Mouse (Mus musculus): Measurements from ENCODE around the gene Nr1h4. TPM values are rescaled to one million over a fixed set of nuclear protein-coding genes. Genes with fewer than 3 reads are reported as not detected.

The Nr1h4 gene
- polyA plus RNA-seq, 2 experiments = 0.03 TPM; not detected in 1

DNA sequence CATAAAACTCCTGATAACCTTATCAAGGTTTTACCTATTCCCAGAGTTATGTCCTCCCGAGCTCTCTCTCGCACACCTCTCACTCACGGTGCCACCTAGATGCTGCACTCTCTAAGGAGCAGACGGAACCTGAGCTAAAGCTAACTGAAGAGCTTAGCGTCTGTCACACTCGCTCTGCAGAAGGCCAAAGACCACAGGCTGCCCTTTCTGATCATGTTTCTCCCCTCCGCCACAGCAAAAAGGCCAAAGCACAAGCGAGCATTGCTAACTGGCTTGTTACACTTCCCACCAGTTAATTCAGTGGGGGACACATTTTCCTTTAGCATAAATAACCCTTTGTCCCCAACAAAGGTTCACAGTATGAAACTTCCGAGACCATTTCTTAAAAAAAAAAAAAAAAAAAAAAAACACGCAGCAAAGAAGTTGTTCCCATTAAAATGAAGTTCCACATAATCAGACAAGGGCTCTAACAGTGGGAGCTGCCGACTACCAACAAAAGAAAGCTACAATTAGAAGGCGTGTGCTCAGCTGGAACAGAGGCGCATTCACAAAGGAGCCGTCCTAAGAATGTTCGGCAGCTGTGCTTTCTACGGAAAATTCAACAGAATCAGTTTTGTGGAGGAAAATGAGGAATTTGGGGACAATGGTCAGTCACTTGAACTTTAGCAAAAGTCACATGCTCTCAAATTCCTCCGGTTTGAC, 98.7 kb downstream of the Nr1h4 start:
- ATAC-seq (ENCODE audit: low FRiP score, low read depth) (no peak), DNase-seq (ENCODE audit: low spot score) (no peak)
- no peak for TF ChIP-seq POLR2A (IDR thresholded peaks at IDR 0.05; ENCODE audit: borderline replicate concordance, extremely low read depth, insufficient read depth, insufficient read length)
- Histone ChIP-seq H3K4me1 (ENCODE audit: control insufficient read depth, insufficient read depth, low read length) (peaks cover 6% of the 10 kb centered on the region), H3K4me3 (replicated peaks; ENCODE audit: low read length) (no peak overlapping the region), H3K36me3 (ENCODE audit: control insufficient read depth, insufficient read depth, low read length) (peaks cover 4% of the 10 kb centered on the region), H3K9me3 (ENCODE audit: control insufficient read depth, low read length) (no peaks in the 10 kb centered on the region), H3K27me3 (ENCODE audit: control insufficient read depth, insufficient read depth, low read length) (no peaks in the 10 kb centered on the region), H3K27ac (replicated peaks; ENCODE audit: low read depth, low read length) (no peak overlapping the region), H3K4me2 (replicated peaks; ENCODE audit: low read depth, low read length, severe bottlenecking) (no peak overlapping the region), H3K9ac (ENCODE audit: low read depth, low read length, severe bottlenecking) (no peak overlapping the region)
- 75% methylated on average over 17 of the region's 17 CpGs for WGBS

DNA sequence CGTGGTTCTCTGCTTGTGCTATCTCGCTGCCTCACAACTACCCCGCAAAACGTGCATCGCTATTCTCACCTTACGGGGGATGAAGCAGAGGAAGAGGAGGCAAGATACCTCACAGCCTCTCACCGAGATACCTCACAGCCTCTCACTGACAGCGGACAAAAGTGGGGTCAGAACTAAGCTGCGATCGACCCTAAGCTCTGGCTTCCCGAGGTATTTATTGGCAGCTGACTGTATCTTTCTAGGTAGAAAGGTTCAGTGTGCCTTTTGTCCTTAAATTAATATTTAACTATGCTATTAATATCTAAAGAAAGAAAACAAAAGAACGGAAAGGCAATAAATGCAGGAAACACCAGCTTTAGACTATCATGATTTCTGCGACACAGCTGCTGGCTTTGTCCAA, 100.6 kb downstream of the Nr1h4 start:
- 96% methylated on average over 13 of the region's 13 CpGs for WGBS
- TF ChIP-seq POLR2A (IDR thresholded peaks at IDR 0.05; ENCODE audit: borderline replicate concordance, extremely low read depth, insufficient read depth, insufficient read length) = no peak
- Histone ChIP-seq H3K4me2 (replicated peaks; ENCODE audit: low read depth, low read length, severe bottlenecking) (no peak overlapping the region), H3K36me3 (ENCODE audit: control insufficient read depth, insufficient read depth, low read length) (peaks cover 14% of the 10 kb centered on the region), H3K27ac (replicated peaks; ENCODE audit: low read depth, low read length) (no peak overlapping the region), H3K9ac (ENCODE audit: low read depth, low read length, severe bottlenecking) (no peak overlapping the region), H3K4me3 (replicated peaks; ENCODE audit: low read length) (no peak overlapping the region), H3K4me1 (ENCODE audit: control insufficient read depth, insufficient read depth, low read length) (peaks cover 6% of the 10 kb centered on the region), H3K27me3 (ENCODE audit: control insufficient read depth, insufficient read depth, low read length) (no peaks in the 10 kb centered on the region), H3K9me3 (ENCODE audit: control insufficient read depth, low read length) (no peaks in the 10 kb centered on the region)
- DNase-seq (ENCODE audit: low spot score) (no peak), ATAC-seq (ENCODE audit: low FRiP score, low read depth) (no peak)

DNA sequence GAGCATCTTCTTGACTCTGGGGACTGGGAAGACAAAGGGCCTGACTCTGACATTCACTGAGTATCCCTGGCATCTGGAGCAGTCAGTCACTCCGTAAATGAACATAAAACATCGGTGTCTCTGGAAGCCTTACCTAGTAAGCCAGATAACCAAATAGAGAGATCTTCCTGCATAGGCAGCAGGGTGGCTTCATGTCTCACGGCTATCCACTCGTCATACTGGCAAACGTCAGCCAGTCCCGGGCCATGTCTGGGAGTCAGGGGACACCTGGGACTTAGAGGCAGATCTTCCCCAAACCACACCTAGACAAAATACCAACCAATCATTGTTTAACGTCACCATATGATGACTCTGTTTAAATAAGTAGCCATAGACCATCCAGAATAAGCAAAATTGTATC, 102.6 kb downstream of the Nr1h4 start:
- H3K27me3 ChIP-seq (ENCODE audit: control insufficient read depth, insufficient read depth, low read length) = no peaks in the 10 kb centered on the region
- H3K4me3 ChIP-seq (replicated peaks; ENCODE audit: low read length) = no peak overlapping the region
- H3K27ac ChIP-seq (replicated peaks; ENCODE audit: low read depth, low read length) = no peak overlapping the region
- DNase-seq (ENCODE audit: low spot score) (no peak), ATAC-seq (ENCODE audit: low FRiP score, low read depth) (no peak)
- no peak overlapping the region for H3K4me2 ChIP-seq (replicated peaks; ENCODE audit: low read depth, low read length, severe bottlenecking)
- no peak overlapping the region for H3K9ac ChIP-seq (ENCODE audit: low read depth, low read length, severe bottlenecking)
- whole genome bisulfite sequencing = 92% methylated on average over 7 of the region's 7 CpGs
- peaks cover 4% of the 10 kb centered on the region for H3K4me1 ChIP-seq (ENCODE audit: control insufficient read depth, insufficient read depth, low read length)
- TF ChIP-seq POLR2A (IDR thresholded peaks at IDR 0.05; ENCODE audit: borderline replicate concordance, extremely low read depth, insufficient read depth, insufficient read length) = no peak
- H3K36me3 ChIP-seq (ENCODE audit: control insufficient read depth, insufficient read depth, low read length) = peaks cover 20% of the 10 kb centered on the region
- H3K9me3 ChIP-seq (ENCODE audit: control insufficient read depth, low read length) = no peaks in the 10 kb centered on the region

DNA sequence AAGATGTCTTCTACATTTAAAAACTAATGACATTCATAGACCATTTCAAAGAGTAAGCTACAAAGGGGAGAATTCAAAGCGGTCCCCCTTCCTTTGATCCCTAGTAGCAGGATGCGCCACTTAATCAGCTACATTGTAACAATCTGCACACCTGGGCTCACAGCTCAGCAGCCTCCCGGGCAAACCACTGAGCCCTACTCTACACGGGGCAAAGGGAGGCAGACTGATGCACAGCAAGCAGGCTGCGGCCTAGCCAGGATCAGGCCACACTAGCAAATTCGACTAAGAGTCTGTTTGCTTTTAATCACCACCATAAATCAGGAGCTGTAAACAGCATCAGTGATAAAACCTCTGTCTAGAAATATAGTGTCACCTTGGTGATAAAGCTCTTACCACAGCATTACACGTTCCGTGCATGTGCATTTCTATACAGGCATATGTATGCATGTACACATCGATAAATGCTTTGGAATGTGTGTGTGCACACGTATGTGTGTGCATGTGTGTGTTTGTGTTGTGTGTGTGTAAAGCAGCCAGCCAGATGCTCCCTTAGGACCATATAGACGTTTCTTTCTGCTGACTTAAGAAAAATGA, 108.5 kb downstream of the Nr1h4 start:
- Histone ChIP-seq H3K4me1 (ENCODE audit: control insufficient read depth, insufficient read depth, low read length) (no peaks in the 10 kb centered on the region), H3K9ac (ENCODE audit: low read depth, low read length, severe bottlenecking) (no peak overlapping the region), H3K4me3 (replicated peaks; ENCODE audit: low read length) (no peak overlapping the region), H3K27me3 (ENCODE audit: control insufficient read depth, insufficient read depth, low read length) (no peaks in the 10 kb centered on the region), H3K36me3 (ENCODE audit: control insufficient read depth, insufficient read depth, low read length) (peaks cover 42% of the 10 kb centered on the region), H3K27ac (replicated peaks; ENCODE audit: low read depth, low read length) (no peak overlapping the region), H3K4me2 (replicated peaks; ENCODE audit: low read depth, low read length, severe bottlenecking) (no peak overlapping the region), H3K9me3 (ENCODE audit: control insufficient read depth, low read length) (no peaks in the 10 kb centered on the region)
- DNase-seq (ENCODE audit: low spot score) (no peak), ATAC-seq (ENCODE audit: low FRiP score, low read depth) (no peak)
- TF ChIP-seq POLR2A (IDR thresholded peaks at IDR 0.05; ENCODE audit: borderline replicate concordance, extremely low read depth, insufficient read depth, insufficient read length) = no peak
- 74% methylated on average over 11 of the region's 11 CpGs for WGBS

DNA sequence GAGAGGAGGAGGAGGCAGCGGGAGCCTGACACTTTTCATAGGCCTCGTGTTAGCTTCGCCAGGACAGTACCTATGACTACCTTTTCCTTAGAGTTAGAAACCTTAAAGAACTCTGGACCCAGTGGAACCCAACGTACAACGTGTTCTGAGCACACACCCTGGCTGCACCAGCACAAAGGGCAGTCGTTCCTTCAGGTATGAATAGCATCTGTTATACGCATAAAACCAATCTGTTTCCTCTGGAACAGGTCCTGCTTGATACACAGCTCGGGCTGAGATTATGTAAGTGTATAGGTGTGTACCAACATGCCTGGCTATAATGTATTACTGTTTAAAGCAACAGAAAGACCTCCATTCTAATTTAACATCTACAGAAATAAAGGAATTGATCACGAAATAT, 109.2 kb downstream of the Nr1h4 start:
- Histone ChIP-seq H3K27me3 (ENCODE audit: control insufficient read depth, insufficient read depth, low read length) (no peaks in the 10 kb centered on the region), H3K9me3 (ENCODE audit: control insufficient read depth, low read length) (no peaks in the 10 kb centered on the region), H3K4me2 (replicated peaks; ENCODE audit: low read depth, low read length, severe bottlenecking) (no peak overlapping the region), H3K27ac (replicated peaks; ENCODE audit: low read depth, low read length) (no peak overlapping the region), H3K36me3 (ENCODE audit: control insufficient read depth, insufficient read depth, low read length) (peaks cover 42% of the 10 kb centered on the region), H3K4me3 (replicated peaks; ENCODE audit: low read length) (no peak overlapping the region), H3K9ac (ENCODE audit: low read depth, low read length, severe bottlenecking) (no peak overlapping the region), H3K4me1 (ENCODE audit: control insufficient read depth, insufficient read depth, low read length) (no peaks in the 10 kb centered on the region)
- ATAC-seq (ENCODE audit: low FRiP score, low read depth) (no peak), DNase-seq (ENCODE audit: low spot score) (no peak)
- TF ChIP-seq POLR2A (IDR thresholded peaks at IDR 0.05; ENCODE audit: borderline replicate concordance, extremely low read depth, insufficient read depth, insufficient read length) = no peak
- WGBS = 89% methylated on average over 9 of the region's 9 CpGs

Data from limb, embryonic 14.5 days (tissue).